Mouse (Mus musculus) stomach, postnatal 0 days (tissue): ENCODE results near the gene Csdc2.

Experiments
- CTCF ChIP-seq: IDR thresholded peaks from 2 replicates; pipeline ENCODE4 v1.5.1; 2016; ENCODE audit warnings: antibody characterized with exemption, low read depth, mild to moderate bottlenecking, moderate library complexity
- EP300 ChIP-seq: optimal IDR thresholded peaks from 2 replicates; pipeline ENCODE3; 2016; ENCODE audit warnings: antibody characterized with exemption

GRCm38 (mm10) chr15:81915663-81916062, 20.9 kb upstream of the Csdc2 start:
- TF ChIP-seq EP300 (no peak), CTCF (no peak)
